Mouse (Mus musculus): Measurements from ENCODE around the gene Comtd1.

Gene Comtd1

GRCm38 (mm10) chr14:21838336-21839017 is 10.3 kb downstream of the Comtd1 start:
- no peak for DNase-seq (ENCODE audit: low spot score)

DNA sequence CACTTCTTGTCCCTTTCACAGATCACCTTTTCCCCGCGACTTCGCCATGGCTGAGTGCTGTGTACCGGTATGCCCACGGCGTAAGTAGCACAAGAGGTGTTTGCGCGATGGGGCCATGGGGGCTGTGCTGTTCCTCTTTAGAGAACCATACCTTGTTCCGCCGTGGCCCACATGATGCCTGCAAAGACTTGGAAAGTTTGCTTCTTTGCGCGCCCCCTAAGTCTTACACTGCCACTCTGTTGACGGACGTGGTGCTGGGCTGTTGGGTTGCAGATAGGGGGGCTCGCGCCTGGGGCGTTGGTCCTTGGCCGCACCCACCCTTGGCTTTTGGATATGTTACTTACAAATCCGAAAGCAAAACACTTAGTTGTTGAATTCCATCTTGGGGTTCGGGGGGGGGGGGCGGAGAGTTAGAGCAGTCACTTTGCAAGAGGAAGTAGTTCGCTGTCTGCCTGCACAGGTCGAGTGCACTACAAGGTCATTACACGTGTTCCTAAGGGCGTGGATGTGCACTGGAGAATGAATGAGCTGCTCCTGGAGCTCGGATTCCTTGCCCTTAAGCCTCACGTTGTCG is 16.9 kb downstream of the Comtd1 start:
- DNase-seq (ENCODE audit: low spot score), result no peak

DNA sequence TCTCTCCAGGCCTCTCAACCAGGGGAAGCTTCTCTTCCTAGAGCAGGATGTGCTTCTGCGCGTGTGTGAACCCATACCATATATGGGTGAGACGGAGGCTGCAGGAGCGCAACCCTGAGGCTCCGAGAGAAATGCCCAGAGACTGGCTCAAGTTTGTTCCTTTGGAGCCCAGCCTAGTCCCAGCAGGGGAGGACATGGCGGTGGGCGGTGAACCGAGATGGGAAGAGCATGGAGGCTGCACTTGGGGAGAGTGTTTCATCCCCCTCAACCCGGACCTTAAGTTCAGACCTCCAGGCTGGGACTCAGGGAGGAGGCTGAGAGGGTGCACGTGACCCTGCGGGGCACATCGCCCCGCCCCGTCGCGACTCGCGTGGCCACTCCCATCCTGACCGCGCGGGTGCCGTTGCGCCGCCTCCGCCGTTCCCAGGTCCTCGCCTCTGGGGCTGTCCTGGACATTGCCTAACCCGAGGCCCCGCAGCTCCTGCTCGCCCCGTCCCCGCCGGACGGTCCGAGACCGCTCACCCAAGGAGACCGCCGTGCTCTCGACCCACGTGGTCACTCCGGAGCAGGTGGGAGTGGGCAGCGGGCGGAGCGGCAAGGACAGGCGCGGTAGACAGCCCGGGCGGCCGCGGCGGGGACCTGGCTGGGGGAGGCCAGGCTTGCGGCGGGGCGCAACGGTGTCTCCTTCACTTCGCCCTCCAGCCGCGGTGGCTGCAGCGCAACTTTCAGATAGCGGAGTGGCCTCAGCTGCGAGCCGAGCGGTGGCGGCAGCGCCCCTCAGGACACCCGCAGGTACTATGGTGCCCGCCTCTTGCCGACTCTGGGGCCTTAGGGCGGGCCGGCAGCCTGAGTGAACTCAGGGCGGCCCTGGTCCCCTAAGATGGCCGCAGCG is 17.7 kb downstream of the Comtd1 start:
- peak; percentile 92 for DNase-seq (ENCODE audit: low spot score)

DNA sequence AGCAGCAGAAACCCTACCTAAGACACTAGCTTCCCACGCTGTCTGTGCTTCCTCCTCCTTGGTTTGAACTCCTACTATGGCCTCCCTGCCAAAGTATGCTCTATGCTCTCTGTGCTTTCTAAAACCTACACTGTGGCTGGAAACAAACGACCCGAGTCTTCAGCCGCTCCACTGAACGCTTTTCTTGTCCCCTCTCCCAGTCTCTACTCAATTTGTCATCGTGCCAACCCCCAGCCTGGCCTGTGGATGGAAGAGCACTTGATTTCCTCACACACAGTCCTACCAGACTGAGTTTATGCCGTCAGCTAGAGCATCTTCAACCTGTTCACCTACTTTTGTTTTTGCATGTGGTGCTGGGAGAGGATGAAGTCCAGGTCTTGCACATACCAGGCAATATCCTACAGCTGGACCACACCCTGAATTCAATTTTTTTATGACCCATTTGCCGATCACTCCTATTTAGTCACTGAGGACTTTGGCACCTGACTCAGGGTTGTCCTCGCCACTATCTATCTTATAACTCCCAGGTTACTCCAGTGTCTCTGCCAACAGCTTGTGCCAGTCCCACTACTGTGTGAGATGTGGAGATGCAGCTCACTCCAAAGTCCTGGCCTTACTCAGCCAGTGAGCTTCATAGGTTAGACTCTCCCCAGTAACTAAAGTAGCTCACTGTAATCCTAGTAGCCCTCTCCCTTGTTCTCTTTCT is 22.8 kb downstream of the Comtd1 start:
- DNase-seq (ENCODE audit: low spot score), result no peak

DNA sequence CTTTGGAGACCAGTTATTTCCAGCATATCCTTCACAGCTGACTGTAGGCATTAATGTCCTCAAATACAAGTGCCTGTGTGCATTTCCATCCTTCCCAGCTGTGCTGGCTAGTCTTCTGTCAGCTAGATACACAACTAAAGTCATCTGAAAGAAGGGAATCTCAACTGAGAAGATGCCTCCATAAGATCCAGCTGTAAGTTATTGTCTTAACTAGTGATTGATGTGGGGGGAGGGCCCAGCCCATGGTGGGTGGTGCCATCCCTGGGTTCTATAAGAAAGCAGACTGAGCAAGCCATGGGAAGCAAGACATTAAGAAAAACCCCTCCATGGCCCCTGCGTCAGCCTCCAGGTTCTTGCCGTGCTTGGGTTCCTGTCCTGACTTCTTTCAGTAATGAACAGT is 23.8 kb downstream of the Comtd1 start, which contains the start of gene Vdac2:
Vdac2 (plus strand) TSS at position 301 of the 400 bp plus-strand sequence.
- no peak for DNase-seq (ENCODE audit: low spot score)

DNA sequence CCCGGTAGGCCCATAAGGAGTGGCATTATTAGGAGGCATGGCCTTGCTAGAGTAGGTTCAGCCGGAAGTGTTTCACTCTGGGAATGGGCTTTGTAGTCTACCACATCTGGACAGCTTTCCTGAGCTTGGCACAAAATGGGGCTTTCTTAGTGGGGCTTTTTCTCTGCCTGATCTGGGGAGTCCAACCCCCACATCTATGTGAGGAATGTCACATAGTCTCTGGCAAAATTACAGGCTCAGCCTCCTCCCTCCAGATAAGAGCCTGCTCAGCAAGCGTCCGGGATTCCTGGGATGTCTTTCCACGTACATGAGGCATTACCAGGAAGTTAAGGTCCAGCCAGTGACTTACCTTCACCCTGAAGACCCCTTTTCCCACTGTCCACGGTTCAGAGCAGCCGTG is 24.9 kb downstream of the Comtd1 start:
- no peak for DNase-seq (ENCODE audit: low spot score)

- DNase-seq (ENCODE audit: low spot score), result peak; percentile 66
These were observed 25.9 kb downstream of the Comtd1 start for GRCm38 (mm10) chr14:21822795-21823374.

DNA sequence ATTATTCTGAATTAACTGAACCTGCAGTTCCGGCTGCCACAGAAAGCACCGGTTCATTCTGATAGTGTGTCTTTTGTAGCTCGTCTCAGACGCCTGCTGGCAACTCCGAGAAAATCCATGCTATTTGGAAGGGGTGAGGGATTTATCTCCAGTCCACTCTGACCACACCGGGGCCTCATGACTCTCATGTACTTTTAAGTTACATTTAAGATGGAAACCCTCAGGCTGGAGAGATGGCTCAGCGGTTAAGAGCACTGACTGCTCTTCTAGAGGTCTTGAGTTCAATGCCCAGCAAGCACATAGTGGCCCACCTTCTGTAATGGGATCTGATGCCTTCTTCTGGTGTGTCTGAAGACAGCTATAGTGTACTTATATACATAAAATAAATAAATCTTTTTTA is 26.5 kb downstream of the Comtd1 start:
- no peak for DNase-seq (ENCODE audit: low spot score)

DNA sequence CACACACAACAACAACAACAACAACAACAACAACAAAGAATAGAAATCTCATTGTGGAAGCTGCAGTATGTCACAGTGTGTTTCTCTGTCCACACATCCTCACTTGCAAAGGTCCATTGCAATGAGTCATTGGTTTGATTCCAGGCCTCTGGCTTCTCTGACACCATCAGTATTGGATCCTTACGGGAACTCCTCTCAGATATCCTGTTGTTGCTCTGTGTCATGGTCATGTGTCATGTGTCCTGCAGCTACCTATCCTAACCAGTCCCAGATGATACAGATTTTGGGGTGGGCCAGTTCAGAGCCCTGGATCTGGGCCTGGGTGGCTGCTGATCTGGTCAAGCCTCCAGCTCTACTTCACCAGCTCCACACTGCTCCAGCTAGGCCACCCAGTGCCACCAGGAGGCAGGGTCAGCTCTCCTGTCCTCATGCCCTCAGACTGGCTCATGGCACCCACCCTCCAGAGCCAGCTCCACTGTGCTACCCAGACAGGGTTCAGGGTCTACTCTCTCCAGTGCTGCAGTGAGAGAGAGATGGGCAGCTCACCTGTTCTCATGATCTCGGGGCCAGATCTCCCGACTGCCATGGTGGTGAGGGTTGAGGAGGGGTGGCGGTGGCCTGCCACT is 27.8 kb downstream of the Comtd1 start:
- no peak for DNase-seq (ENCODE audit: low spot score)

- no peak for DNase-seq (ENCODE audit: low spot score)
These were observed 31.3 kb downstream of the Comtd1 start for GRCm38 (mm10) chr14:21817453-21817852.

DNA sequence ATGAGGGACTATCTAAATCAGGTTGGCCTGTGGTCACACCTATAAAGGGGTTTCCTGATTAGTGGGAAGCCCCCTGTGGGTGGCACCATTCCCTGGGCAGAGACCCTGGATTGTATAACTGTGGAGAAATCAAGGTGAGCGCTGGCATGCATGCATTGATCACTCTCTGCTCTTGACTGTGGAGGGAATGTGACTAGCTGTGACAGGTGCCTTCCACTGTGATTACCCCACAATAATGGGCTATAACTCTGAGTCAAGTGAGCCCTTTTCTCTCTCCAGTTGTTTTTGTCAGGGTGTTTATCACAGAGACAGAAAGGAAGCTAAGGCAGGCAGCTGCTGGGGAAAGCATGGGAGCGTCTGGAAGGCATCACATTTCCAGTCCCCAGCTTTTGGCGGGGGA is 32.5 kb downstream of the Comtd1 start:
- no peak for DNase-seq (ENCODE audit: low spot score)

- peak; percentile 19 for DNase-seq (ENCODE audit: low spot score)
These were observed 34.2 kb downstream of the Comtd1 start for GRCm38 (mm10) chr14:21814606-21815005.

- DNase-seq (ENCODE audit: low spot score), result no peak
These were observed 34.9 kb downstream of the Comtd1 start for GRCm38 (mm10) chr14:21813847-21814246.

DNA sequence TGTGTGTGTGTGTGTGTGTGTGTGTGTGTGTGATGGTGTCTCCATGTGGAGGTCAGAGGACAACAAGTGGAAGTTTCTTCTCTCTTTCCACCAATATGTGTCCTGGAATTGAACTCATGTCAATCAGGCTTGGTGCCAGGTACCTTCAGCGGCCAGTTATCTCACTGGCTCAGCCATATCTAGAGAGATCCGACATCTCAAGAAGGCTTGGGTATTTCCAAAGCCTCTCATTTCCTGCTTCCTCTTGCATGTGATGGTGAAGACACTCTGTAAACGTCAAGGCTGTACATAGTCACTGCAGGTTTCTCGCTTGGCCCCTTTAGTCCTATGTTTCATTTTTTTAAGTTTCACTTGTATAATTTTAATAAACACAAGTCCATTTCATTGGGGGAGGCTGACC is 35.6 kb downstream of the Comtd1 start:
- no peak for DNase-seq (ENCODE audit: low spot score)

DNA sequence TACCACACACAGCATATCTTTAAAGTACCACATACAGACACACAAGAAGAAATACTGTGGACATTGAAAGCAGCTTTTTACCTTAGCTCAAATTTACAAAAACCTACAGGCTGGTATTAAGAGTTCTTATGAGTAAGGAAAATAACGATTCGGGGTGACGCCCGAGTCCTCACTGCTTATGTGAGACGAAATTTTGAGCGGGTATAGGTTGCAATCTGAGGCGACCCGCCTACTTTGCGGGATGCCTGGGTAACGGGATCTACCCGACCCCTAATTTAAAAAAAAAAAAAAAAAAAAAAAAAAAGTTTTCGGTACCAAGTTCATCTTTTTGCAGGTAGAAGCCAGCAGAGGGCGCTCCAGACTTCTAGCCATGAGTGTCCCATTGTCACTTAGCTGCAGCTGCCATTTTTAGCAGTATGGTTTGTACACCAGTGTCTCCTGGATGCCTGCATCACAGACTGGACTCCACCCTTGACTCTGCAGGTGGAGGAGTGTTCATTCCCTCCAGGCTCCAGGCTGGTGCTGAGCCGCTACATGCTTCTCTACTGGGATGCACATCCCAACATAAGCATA is 36.1 kb downstream of the Comtd1 start:
- DNase-seq (ENCODE audit: low spot score), result peak; percentile 54

GRCm38 (mm10) chr14:21811744-21812393 is 36.9 kb downstream of the Comtd1 start:
- no peak for DNase-seq (ENCODE audit: low spot score)

GRCm38 (mm10) chr14:21811301-21811700 is 37.5 kb downstream of the Comtd1 start:
- no peak for DNase-seq (ENCODE audit: low spot score)

DNA sequence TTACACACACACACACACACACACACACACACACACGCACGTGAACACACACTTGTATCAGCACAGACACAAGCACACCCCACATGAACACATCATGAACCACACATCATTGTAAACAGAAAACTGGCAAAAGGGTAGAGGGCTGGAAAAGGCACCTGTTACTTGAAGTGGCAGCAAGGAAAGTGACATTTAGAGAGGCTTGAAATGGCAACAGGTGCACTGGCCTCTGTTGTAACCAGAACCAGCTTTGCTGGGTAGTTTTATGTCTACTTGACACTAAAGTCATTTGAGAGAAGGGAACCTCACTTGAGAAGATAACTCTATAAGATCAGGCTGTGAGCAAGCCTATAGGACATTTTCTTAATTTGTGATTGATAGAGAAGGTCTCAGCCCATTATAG is 39.4 kb downstream of the Comtd1 start:
- DNase-seq (ENCODE audit: low spot score), result no peak

- DNase-seq (ENCODE audit: low spot score), result peak; percentile 16
These were observed 40.4 kb downstream of the Comtd1 start for GRCm38 (mm10) chr14:21808208-21808922.

DNA sequence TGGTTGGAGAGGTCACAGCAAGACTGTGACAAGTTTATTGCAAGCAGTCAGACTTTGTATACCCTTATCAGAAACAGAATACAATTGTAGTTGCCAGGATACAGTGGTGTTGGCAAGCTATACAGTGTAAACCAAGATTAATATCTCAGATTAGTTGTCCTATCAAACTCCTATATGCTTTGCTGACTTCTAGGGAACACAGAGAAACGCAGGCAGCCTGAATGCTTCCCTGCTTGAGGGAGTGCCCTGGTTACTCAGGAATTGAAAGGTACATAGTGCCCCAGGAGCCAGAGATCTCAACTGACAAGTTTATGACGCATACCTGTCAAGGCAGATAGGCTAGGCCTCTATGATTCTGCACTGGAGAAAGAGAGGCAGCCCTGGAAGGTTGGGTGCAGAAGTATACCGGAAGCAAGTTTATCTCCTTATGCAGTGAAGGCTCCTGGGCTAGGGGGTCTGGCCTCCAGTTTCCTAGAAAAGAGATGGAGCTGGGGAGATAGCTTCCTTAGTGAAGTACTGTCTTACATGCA is 42.1 kb downstream of the Comtd1 start:
- no peak for DNase-seq (ENCODE audit: low spot score)
